Mouse (Mus musculus) lung, postnatal 0 days (tissue): ENCODE data around the gene Gramd4.

ENCODE experiments used
- CTCF ChIP-seq: IDR thresholded peaks from 2 replicates; pipeline ENCODE4 v1.5.1; 2016; ENCODE audit warnings: antibody characterized with exemption, mild to moderate bottlenecking
- EP300 ChIP-seq: IDR thresholded peaks from 2 replicates; pipeline ENCODE4 v1.6.1; 2016; ENCODE audit warnings: antibody characterized with exemption, mild to moderate bottlenecking, control low read depth

GRCm38 (mm10) chr15:86122261-86122949 is 64.9 kb downstream of the Gramd4 start:
- TF ChIP-seq CTCF (peak; percentile 18), EP300 (no peak)
